Mouse (Mus musculus): ENCODE measurements around the gene Olfr1186.

Gene Olfr1186

DNA sequence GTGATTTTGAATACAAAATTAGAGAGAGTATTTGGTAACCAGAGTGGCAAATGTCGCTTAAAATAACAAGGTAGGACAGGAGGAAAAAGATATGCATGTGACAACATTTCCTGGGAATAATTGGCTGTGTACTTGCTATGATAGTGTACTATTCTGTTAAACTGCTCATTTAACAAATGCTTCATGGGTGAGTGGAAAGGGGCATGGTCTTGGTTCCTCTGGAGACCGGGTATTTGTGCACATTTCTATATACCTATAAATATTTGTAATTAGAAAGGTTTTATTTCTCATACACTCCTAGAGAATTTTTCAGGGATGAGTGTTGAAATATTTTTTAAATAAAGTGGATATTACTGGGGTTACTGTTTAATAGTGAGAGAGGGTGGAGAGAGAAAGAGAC, at the start of gene Olfr1186:
Gene Olfr1186 (plus strand): TSS at position 301 of the 400 bp plus-strand sequence.
- DNase-seq (ENCODE audit: low spot score): no peak

DNA sequence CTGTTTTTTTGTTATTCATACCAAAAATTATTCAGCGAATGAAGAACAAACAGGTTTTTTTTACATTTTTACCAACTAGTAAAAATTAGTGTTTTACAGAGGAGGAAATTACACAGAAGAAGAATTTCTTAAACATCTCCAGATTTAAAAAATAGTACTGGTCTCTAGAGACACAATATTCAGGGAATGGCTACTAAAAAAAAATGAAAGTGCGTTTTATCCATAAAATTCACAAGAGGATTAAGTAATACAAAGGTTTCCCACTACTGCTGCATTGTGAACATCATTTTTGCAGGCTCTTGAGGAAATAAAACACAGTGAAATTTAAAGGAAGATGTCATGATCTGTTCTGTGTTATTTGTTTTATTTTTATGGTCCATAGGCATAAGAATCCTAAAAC, 35.1 kb upstream of the Olfr1186 start, which contains the start of gene Olfr1184:
Gene Olfr1184 (plus strand): TSS at position 301 of the 400 bp plus-strand sequence.
- DNase-seq (ENCODE audit: low spot score): no peak

DNA sequence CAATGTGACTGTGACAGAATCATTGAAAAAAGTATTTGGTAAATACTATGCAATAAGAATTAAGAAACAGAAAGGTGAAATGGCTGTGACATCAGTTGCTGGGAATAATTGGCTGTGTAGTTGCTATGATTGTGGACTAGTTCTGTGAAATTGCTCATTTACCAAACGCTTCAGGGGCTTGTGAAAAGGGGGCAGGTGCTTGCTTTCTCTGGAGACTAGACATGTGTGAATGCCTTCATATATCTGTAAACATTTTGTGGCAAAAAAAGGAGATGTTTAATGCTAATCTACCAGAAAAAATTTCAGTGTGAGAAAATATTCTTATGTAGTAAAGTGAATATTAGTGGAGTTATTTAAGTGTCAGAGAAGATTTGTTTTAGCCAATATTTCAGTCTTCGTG, 25.3 kb upstream of the Olfr1186 start, which contains the start of gene Olfr1185-ps1:
Gene Olfr1185-ps1 (plus strand): TSS at position 301 of the 400 bp plus-strand sequence.
- DNase-seq (ENCODE audit: low spot score): no peak

DNA sequence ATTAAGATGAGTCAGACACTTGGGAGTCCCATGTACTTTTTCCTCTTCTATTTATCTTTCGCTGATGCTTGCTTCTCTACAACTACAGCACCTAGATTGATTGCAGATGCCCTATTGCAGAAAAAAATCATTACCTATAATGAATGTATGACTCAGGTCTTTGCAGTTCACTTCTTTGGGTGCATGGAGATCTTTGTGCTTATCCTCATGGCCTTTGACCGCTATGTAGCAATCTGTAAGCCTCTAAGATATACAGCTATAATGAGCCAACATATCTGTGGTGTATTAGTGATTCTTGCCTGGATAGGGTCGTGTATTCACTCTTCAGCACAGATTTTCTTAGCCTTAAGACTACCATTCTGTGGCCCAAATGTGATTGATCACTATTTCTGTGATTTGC, 7.4 kb downstream of the Olfr1186 start:
- DNase-seq (ENCODE audit: low spot score): no peak

DNA sequence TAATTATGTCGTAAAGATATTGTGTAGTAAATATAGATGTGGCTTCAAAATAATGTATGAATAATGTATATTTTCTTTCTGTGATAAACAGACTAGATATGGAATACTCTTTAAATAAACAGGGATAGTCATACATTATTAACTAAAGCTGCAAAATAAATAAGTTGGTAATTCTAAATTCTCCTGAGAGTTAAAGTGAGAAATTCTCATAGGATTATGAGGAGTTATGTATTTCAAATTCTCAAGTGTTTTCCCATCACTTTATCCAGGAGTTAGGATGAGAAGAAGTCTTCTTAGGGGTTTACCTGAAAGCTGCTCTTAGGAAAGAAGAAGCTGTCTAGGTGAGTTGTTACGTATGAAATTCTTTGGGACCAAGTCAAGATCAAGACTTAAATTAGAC, 38.3 kb downstream of the Olfr1186 start, which contains the start of gene Olfr1188:
Gene Olfr1188 (plus strand): TSS at position 301 of the 400 bp plus-strand sequence.
- no peak for DNase-seq (ENCODE audit: low spot score)

DNA sequence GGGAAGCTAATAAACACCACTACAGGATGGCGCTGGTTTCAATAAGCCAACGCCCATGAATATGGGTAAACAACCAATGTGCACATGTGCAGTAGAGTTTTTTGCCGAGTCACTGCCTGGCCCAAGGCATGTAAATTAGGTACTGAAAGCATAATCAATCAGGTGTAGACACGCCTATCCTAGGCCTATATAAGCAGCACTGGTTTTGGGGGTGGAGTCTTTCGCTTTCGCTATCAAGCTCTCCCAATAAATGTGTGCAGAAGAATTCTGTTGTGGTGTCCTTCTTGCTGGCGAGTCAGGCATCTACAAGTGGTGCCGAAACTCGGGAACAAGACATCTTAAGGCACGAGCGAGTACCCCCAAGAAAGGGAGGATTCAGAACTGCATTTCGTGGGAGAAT, 54.3 kb downstream of the Olfr1186 start:
- peak; percentile 31 for DNase-seq (ENCODE audit: low spot score)
